Mouse (Mus musculus): ENCODE measurements around the gene Eogt.

Gene Eogt

DNA sequence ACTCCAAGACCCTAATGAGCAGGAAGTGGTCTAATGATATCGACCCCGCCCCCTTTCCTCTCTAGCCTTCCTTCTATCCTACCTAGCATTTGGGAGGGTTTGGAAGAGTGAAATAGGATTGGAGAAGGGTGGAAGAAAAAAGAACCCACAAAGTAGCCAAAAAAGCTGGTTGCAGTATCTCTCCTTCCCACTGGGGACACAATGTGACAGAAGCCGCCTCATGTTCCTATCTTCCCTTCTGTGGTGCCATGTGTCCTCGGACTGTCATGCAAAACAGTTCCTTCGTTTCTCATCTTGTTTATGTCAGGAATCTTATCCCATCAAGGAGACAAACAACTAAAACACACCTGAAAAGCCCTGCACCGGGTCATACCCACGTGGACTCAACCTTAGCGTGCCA lies 42.9 kb downstream of the Eogt start:
- DNase-seq (ENCODE audit: extremely low spot score, low spot score), result no peak

- no peak for DNase-seq (ENCODE audit: extremely low spot score, low spot score)
Observed at GRCm38 (mm10) chr6:97104264-97104852, 44.6 kb downstream of the Eogt start.

DNA sequence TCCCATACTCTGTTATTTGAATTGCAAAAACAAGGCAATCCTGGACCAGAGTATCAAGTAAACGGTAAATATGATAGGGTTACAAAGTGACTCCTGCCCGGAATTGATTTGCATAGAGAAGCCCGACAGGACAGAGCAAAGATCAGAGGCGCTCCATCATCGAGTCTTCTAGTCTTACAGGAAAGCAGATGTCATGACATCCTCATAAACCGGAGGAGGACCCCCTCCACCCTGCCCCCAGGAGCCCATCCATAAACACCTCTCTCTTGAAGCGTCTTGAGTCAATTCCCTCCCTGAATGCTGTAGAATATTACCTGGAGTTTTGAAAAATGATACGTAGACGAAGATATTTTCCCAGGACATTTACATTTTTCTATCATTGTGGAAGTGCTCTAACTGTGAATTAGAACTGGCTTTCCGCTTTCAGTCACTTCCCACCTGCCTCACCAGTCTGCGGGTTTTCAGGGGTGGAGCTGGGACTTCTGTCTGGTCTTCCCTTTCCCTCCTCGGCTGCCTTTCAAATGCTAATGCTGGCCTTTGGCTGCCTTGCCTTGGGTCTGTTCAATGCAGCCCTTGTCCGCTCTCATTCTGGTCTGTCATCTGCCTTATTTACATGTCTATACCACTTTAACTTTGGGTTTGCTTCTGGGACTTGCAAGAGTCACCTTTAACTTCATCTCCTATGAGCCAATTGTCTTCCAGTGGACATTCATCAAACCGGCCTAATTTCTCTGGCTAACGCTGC lies 46.9 kb downstream of the Eogt start:
- DNase-seq (ENCODE audit: extremely low spot score, low spot score), result peak; percentile 47

DNA sequence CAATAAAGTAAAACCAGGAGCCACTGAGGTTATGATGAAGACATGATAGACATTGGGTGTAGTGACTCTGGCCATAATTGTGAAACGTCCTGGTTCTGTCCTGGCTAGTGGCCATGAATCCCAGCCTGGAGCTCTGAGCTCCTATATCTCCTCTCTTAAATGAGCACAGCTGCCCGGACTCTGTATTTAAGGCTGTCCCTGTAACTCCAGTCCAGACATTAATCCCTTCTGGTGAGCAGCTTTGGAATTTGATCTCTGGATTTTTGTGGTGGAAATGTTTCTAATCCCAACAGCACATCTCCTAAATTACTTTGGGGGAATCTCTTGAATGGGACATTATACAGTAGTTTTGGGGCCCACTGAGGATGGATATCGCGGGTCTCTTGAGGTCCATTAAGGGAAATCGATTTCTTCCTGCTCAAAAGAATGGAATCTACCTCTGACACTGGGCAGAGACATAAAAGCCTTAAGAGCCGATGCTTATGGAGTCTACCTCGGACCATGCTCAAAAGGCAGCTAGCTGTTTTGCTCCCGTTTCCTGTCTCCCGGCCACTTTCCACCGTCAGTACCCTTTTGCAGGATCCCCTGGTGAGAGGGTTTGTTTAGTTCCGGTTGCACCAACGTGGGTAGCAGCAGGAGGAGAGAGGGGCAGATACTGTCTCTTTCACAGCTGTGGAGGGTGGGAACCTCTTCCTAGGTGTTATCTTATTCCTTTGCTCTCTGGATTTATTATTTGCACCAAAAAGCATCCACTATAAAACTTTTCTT lies 47.6 kb downstream of the Eogt start:
- peak; percentile 20 for DNase-seq (ENCODE audit: extremely low spot score, low spot score)

DNA sequence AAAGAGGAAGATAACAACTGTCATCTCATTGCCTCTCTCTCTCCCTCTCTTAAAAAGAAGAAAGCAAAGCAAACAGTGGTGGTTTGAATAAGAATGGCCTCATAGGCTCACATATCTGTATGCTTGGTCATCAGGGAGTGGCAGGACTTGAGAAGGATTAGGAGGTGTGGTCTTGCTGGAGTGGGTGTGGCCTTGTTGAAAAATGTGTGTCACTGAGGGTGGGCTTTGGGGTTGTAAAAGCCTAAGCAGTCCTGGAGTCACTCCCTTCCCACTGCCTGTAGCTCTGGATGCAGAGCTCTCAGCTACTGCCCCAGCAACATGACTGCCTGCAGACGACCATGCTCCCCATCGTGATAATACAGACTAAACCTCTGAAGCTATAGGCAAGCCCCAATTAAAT lies 66.6 kb downstream of the Eogt start:
- DNase-seq (ENCODE audit: extremely low spot score, low spot score), result no peak

GRCm38 (mm10) chr6:97080016-97080415 lies 69.0 kb downstream of the Eogt start:
- DNase-seq (ENCODE audit: extremely low spot score, low spot score), result no peak

GRCm38 (mm10) chr6:97060074-97060681 lies 88.8 kb downstream of the Eogt start, which contains the start of gene Fam19a4:
Gene Fam19a4 (minus strand): TSS chr6:97060413.
- DNase-seq (ENCODE audit: extremely low spot score, low spot score), result peak; percentile 67

All from neural tube, embryonic 10.5 days (tissue).